Mouse (Mus musculus) forebrain, embryonic 13.5 days (tissue): ENCODE results near the gene Fancd2os. TPM values are rescaled to one million over a fixed set of nuclear protein-coding genes. Genes with fewer than 3 reads are reported as not detected.
A peak's percentile ranks its signal among the peaks of the same experiment; 100 is the strongest.

Experiments used
- ATAC-seq: fragments of 200-750 bp; cut with Nextera tagmentation; 2 replicates; pipeline ENCODE4 v1.8.0; 2017
- H3K27ac ChIP-seq: fragments of 300-500 bp; sonication (generic); 2 replicates; pipeline ENCODE4 v1.5.1; 2015; ENCODE audit warnings: inconsistent platforms, mild to moderate bottlenecking, moderate library complexity
- H3K27me3 ChIP-seq: fragments of 300-500 bp; sonication (generic); 2 replicates; pipeline ENCODE4 v1.6.1; 2015; ENCODE audit warnings: mild to moderate bottlenecking, inconsistent platforms
- H3K36me3 ChIP-seq: fragments of 300-500 bp; sonication (generic); 2 replicates; pipeline ENCODE4 v1.6.1; 2015; ENCODE audit warnings: mild to moderate bottlenecking, inconsistent platforms; ENCODE audit not compliant: poor library complexity, severe bottlenecking
- H3K4me1 ChIP-seq: fragments of 300-500 bp; sonication (generic); 2 replicates; pipeline ENCODE4 v1.6.1; 2015; ENCODE audit warnings: inconsistent platforms
- H3K4me2 ChIP-seq: fragments of 300-500 bp; sonication (generic); 2 replicates; pipeline ENCODE4 v1.6.1; 2015; ENCODE audit warnings: inconsistent platforms, mild to moderate bottlenecking, moderate library complexity
- H3K4me3 ChIP-seq: fragments of 300-500 bp; sonication (generic); 2 replicates; pipeline ENCODE4 v1.5.1; 2015; ENCODE audit warnings: mild to moderate bottlenecking, inconsistent platforms
- H3K9ac ChIP-seq: fragments of 300-500 bp; sonication (generic); 2 replicates; pipeline ENCODE4 v1.6.1; 2015; ENCODE audit warnings: mild to moderate bottlenecking, inconsistent platforms
- H3K9me3 ChIP-seq: fragments of 300-500 bp; sonication (generic); replicated peaks from 2 replicates; pipeline ENCODE4 v1.6.1; 2016; ENCODE audit warnings: inconsistent platforms
- WGBS: fragments of 180-500 bp; shearing (Covaris S2); methylation state at CpG from one replicate; pipeline ENCODE4 v1.1.7; 2015; 5-methylcytosine and 5-hydroxymethylcytosine counted together
- polyA plus RNA-seq: library from polyadenylated mRNA; unstranded; fragments of >200 nt; fragmentation: Nextera tagmentation; extraction: Ambion mirVana; gene quantifications from 2 replicates; pipeline ENCODE4 v1.2.1, GENCODE M21; 2015

The Fancd2os gene
- polyA plus RNA-seq, 1 experiment from 2014 or later, result not detected

- H3K27ac ChIP-seq, result no peak overlapping the region
Observed at GRCm38 (mm10) chr6:113624989-113625770, 24.7 kb upstream of the Fancd2os start.

GRCm38 (mm10) chr6:113623941-113624751, 23.6 kb upstream of the Fancd2os start, which contains the start of gene Vhl:
Vhl (plus strand) TSS chr6:113623959.
- Histone ChIP-seq H3K4me2 (peak within 1 kb of the TSS; percentile 84), H3K4me1 (peaks cover 19% of the 10 kb centered on the region), H3K9me3 (0 out of 2 replicates have a peak, but pooled peaks cover 3% of the 10 kb centered on the region), H3K36me3 (peaks cover 21% of the 10 kb centered on the region), H3K9ac (peak within 1 kb of the TSS; percentile 82), H3K27me3 (no peaks in the 10 kb centered on the region), H3K27ac (peak within 1 kb of the TSS; percentile 81), H3K4me3 (peak within 1 kb of the TSS; percentile 79)
- WGBS, result under 1% methylated on average over 63 of the region's 76 CpGs
- peak; percentile 85 for ATAC-seq

More at GRCm38 (mm10) chr6:113624989-113625770, 24.7 kb upstream of the Fancd2os start:
- peaks cover 32% of the 10 kb centered on the region for H3K36me3 ChIP-seq
- 45% methylated on average over 5 of the region's 5 CpGs for WGBS
- peak overlapping the region; percentile 82 for H3K9ac ChIP-seq
- peaks cover 19% of the 10 kb centered on the region for H3K4me1 ChIP-seq
- H3K4me3 ChIP-seq, result peak overlapping the region; percentile 79
- H3K4me2 ChIP-seq, result peak overlapping the region; percentile 84
- no peaks in the 10 kb centered on the region for H3K27me3 ChIP-seq
- no peak for ATAC-seq
- 0 out of 2 replicates have a peak, but pooled peaks cover 3% of the 10 kb centered on the region for H3K9me3 ChIP-seq

GRCm38 (mm10) chr6:113623386-113623785, 22.9 kb upstream of the Fancd2os start:
- peak overlapping the region; percentile 84 for H3K4me2 ChIP-seq
- peaks cover 16% of the 10 kb centered on the region for H3K36me3 ChIP-seq
- 0 out of 2 replicates have a peak, but pooled peaks cover 3% of the 10 kb centered on the region for H3K9me3 ChIP-seq
- H3K4me1 ChIP-seq, result peaks cover 19% of the 10 kb centered on the region
- 76% methylated on average over 5 of the region's 5 CpGs for WGBS
- no peaks in the 10 kb centered on the region for H3K27me3 ChIP-seq
- peak overlapping the region; percentile 79 for H3K4me3 ChIP-seq
- peak overlapping the region; percentile 82 for H3K9ac ChIP-seq
- peak; percentile 20; the same call in 1 of the 2 replicates for ATAC-seq
- peak overlapping the region; percentile 7; the same call in 1 of the 2 replicates for H3K27ac ChIP-seq

GRCm38 (mm10) chr6:113615489-113615888, 15.0 kb upstream of the Fancd2os start:
- ATAC-seq, result no peak

GRCm38 (mm10) chr6:113614997-113615396, 14.5 kb upstream of the Fancd2os start:
- H3K36me3 ChIP-seq, result peaks cover 77% of the 10 kb centered on the region
- ATAC-seq, result no peak
- WGBS, result 98% methylated on average over 8 of the region's 8 CpGs

More at GRCm38 (mm10) chr6:113615489-113615888, 15.0 kb upstream of the Fancd2os start:
- H3K4me3 ChIP-seq, result no peak overlapping the region
- H3K4me2 ChIP-seq, result no peak overlapping the region
- 97% methylated on average over 4 of the region's 4 CpGs for WGBS
- no peaks in the 10 kb centered on the region for H3K4me1 ChIP-seq
- no peak overlapping the region for H3K9ac ChIP-seq
- H3K36me3 ChIP-seq, result peaks cover 73% of the 10 kb centered on the region
- 0 out of 2 replicates have a peak, but pooled peaks cover 3% of the 10 kb centered on the region for H3K9me3 ChIP-seq
- no peak overlapping the region for H3K27ac ChIP-seq
- H3K27me3 ChIP-seq, result no peaks in the 10 kb centered on the region

GRCm38 (mm10) chr6:113614152-113614551, 13.6 kb upstream of the Fancd2os start:
- no peak for ATAC-seq
- Histone ChIP-seq H3K27ac (no peak overlapping the region), H3K9me3 (0 out of 2 replicates have a peak, but pooled peaks cover 3% of the 10 kb centered on the region), H3K27me3 (no peaks in the 10 kb centered on the region), H3K4me1 (no peaks in the 10 kb centered on the region), H3K4me3 (no peak overlapping the region), H3K36me3 (peaks cover 77% of the 10 kb centered on the region), H3K9ac (no peak overlapping the region), H3K4me2 (no peak overlapping the region)
- 98% methylated on average over 7 of the region's 7 CpGs for WGBS

More at GRCm38 (mm10) chr6:113614997-113615396, 14.5 kb upstream of the Fancd2os start:
- H3K9ac ChIP-seq, result no peak overlapping the region
- H3K4me2 ChIP-seq, result no peak overlapping the region
- no peaks in the 10 kb centered on the region for H3K27me3 ChIP-seq
- H3K4me1 ChIP-seq, result no peaks in the 10 kb centered on the region
- no peak overlapping the region for H3K27ac ChIP-seq
- H3K9me3 ChIP-seq, result 0 out of 2 replicates have a peak, but pooled peaks cover 3% of the 10 kb centered on the region
- no peak overlapping the region for H3K4me3 ChIP-seq

- WGBS, result 93% methylated on average over 8 of the region's 8 CpGs
- Histone ChIP-seq H3K9me3 (0 out of 2 replicates have a peak, but pooled peaks cover 3% of the 10 kb centered on the region), H3K4me2 (no peak overlapping the region), H3K27ac (no peak overlapping the region), H3K4me3 (no peak overlapping the region), H3K9ac (no peak overlapping the region), H3K27me3 (no peaks in the 10 kb centered on the region), H3K36me3 (peaks cover 67% of the 10 kb centered on the region), H3K4me1 (no peaks in the 10 kb centered on the region)
- ATAC-seq, result no peak
Observed at GRCm38 (mm10) chr6:113612258-113612969, 11.9 kb upstream of the Fancd2os start.

GRCm38 (mm10) chr6:113609293-113609692, 8.8 kb upstream of the Fancd2os start:
- Histone ChIP-seq H3K9me3 (0 out of 2 replicates have a peak, but pooled peaks cover 3% of the 10 kb centered on the region), H3K36me3 (peaks cover 45% of the 10 kb centered on the region), H3K9ac (no peak overlapping the region), H3K27me3 (no peaks in the 10 kb centered on the region), H3K4me3 (no peak overlapping the region), H3K4me2 (no peak overlapping the region), H3K27ac (no peak overlapping the region), H3K4me1 (peaks cover 17% of the 10 kb centered on the region)
- 94% methylated on average over 7 of the region's 7 CpGs for WGBS
- ATAC-seq, result no peak

- H3K27me3 ChIP-seq, result no peaks in the 10 kb centered on the region
- WGBS, result 88% methylated on average over 6 of the region's 6 CpGs
- peaks cover 41% of the 10 kb centered on the region for H3K36me3 ChIP-seq
- no peak overlapping the region for H3K27ac ChIP-seq
- no peak overlapping the region for H3K4me3 ChIP-seq
- H3K9me3 ChIP-seq, result 0 out of 2 replicates have a peak, but pooled peaks cover 3% of the 10 kb centered on the region
- H3K4me1 ChIP-seq, result peaks cover 17% of the 10 kb centered on the region
- no peak overlapping the region for H3K4me2 ChIP-seq
- ATAC-seq, result no peak
- H3K9ac ChIP-seq, result no peak overlapping the region
Observed at GRCm38 (mm10) chr6:113608871-113609270, 8.4 kb upstream of the Fancd2os start.

- peak overlapping the region; percentile 96 for H3K4me3 ChIP-seq
- H3K27me3 ChIP-seq, result no peaks in the 10 kb centered on the region
- H3K27ac ChIP-seq, result peak overlapping the region; percentile 57
- no peaks in the 10 kb centered on the region for H3K9me3 ChIP-seq
- peaks cover 21% of the 10 kb centered on the region for H3K4me1 ChIP-seq
- peak overlapping the region; percentile 93 for H3K4me2 ChIP-seq
- ATAC-seq, result peak; percentile 11; the same call in 1 of the 2 replicates
- WGBS, result 4% methylated on average over 10 of the region's 10 CpGs
- H3K36me3 ChIP-seq, result peaks cover 10% of the 10 kb centered on the region
- peak overlapping the region; percentile 93 for H3K9ac ChIP-seq
Observed at GRCm38 (mm10) chr6:113605224-113605545, 4.7 kb upstream of the Fancd2os start.
